Mouse (Mus musculus) frontal cortex, postnatal 36 days (tissue): ENCODE measurements around the gene Faim2.

Source experiments
- DNase-seq, 2 experiments: peaks; one replicate each; pipeline ENCODE4 v3.0.0; 2022; ENCODE audit warnings: low spot score in 2 of 2

The Faim2 gene

GRCm38 (mm10) chr15:99509840-99510239, 18.1 kb downstream of the Faim2 start:
- no peak for DNase-seq

- no peak for DNase-seq
Observed at GRCm38 (mm10) chr15:99505324-99506095, 22.5 kb downstream of the Faim2 start.

- no peak for DNase-seq
Observed at GRCm38 (mm10) chr15:99503256-99503655, 24.7 kb downstream of the Faim2 start.

- DNase-seq, result no peak
Observed at GRCm38 (mm10) chr15:99502311-99502831, 25.6 kb downstream of the Faim2 start.

- DNase-seq, result peak; percentile 60 to 62
Observed at GRCm38 (mm10) chr15:99501292-99502260, 26.4 kb downstream of the Faim2 start.

GRCm38 (mm10) chr15:99500320-99500719, 27.6 kb downstream of the Faim2 start:
- DNase-seq, result no peak

GRCm38 (mm10) chr15:99499726-99500125, 28.2 kb downstream of the Faim2 start:
- DNase-seq, result no peak

GRCm38 (mm10) chr15:99498781-99499180, 29.2 kb downstream of the Faim2 start:
- DNase-seq, result no peak

GRCm38 (mm10) chr15:99498356-99498755, 29.6 kb downstream of the Faim2 start:
- no peak for DNase-seq

GRCm38 (mm10) chr15:99497527-99498242, 30.3 kb downstream of the Faim2 start:
- peak; percentile 74 to 84 for DNase-seq

- peak; percentile 50 to 74 for DNase-seq
Observed at GRCm38 (mm10) chr15:99497061-99497460, 30.9 kb downstream of the Faim2 start.

GRCm38 (mm10) chr15:99484745-99485144, 43.2 kb downstream of the Faim2 start:
- no peak for DNase-seq

- no peak for DNase-seq
Observed at GRCm38 (mm10) chr15:99475814-99476213, 52.2 kb downstream of the Faim2 start.

- peak; percentile 84 to 85 for DNase-seq
Observed at GRCm38 (mm10) chr15:99474576-99474926, 53.4 kb downstream of the Faim2 start, which contains the start of gene Bcdin3d. TSS of gene Bcdin3d (minus strand) at chr15:99474730.

- peak; percentile 35 for DNase-seq
Observed at GRCm38 (mm10) chr15:99473801-99474575, 54.0 kb downstream of the Faim2 start.

GRCm38 (mm10) chr15:99472972-99473371, 55.0 kb downstream of the Faim2 start:
- no peak for DNase-seq

GRCm38 (mm10) chr15:99471677-99472063, 56.3 kb downstream of the Faim2 start:
- DNase-seq, result no peak

- DNase-seq, result peak; percentile 48 to 70
Observed at GRCm38 (mm10) chr15:99470971-99471676, 56.8 kb downstream of the Faim2 start.

GRCm38 (mm10) chr15:99470224-99470761, 57.7 kb downstream of the Faim2 start:
- no peak for DNase-seq

GRCm38 (mm10) chr15:99469736-99470135, 58.2 kb downstream of the Faim2 start:
- DNase-seq, result no peak
